21 mouse cellular contexts compared by ENCODE assay signal in the genomic region with DNA sequence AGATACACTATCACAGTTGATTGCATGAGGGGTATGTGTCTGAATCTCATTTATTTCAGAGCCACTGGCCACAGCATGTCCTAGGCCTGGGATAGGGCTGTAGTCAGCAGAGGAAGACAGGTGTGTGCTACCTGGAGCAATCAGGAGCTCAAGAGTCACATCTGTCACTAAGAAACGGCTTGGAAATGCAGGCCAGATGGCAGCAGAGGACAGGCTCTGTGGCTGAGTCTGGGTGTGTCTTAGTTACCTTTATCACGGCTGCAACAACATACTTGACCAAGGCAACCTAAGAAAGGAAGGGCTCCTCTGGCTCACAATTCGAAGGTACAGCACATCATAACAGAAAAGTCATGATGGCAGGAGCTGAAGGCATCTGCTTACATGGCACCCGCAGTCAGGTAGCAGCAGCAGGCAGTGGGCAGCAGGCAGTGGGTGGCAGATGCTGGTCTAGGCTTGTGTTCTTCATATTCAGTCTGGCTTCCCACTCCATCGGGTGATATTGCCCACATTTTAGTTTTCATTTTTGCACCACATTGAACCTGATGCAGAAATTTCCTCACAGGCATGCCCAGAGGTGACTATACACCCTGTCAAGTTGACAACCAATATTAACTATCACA.
A peak's percentile ranks its signal among the peaks of the same experiment; 100 is the strongest.
DNase-seq lines count a peak whose midpoint lies in the region; ATAC-seq and TF ChIP-seq lines count a peak whose summit lies in the region.
"Had no signal": no experiment of that assay in that cellular context is flagged by ENCODE, and none has a peak within 500 bp of the region (broad histone marks: within the 10 kb centered on the region; RNA-seq: fewer than 3 reads in every experiment).

No protein-coding gene starts in this region.

- TF ChIP-seq CTCF in kidney, adult 2 months (conservative IDR thresholded peaks at IDR 0.05; ENCODE audit: insufficient read depth, insufficient read length, low read depth, low read length), result no peak; the same call in 1 of the 2 replicates
- peak; percentile 36 for TF ChIP-seq CTCF in midbrain, postnatal 0 days (IDR thresholded peaks at IDR 0.05)
- 0 out of 2 replicates have a peak, but pooled peaks have one; percentile 8 for TF ChIP-seq CTCF in cortical plate, adult 2 months (IDR thresholded peaks at IDR 0.05; ENCODE audit: extremely low read depth, insufficient read depth, low read length)

- no peak for ATAC-seq in midbrain, postnatal 0 days (ENCODE audit: low FRiP score)
- ATAC-seq in midbrain, embryonic 16.5 days, result no peak
- ATAC-seq: forebrain, embryonic 13.5 days; liver, postnatal 0 days had no signal

- no peaks in the 10 kb centered on the region for H3K27me3 ChIP-seq in kidney, adult 2 months (replicated peaks; ENCODE audit: control insufficient read depth, insufficient read depth, low read length)
- H3K27me3 ChIP-seq in midbrain, postnatal 0 days (ENCODE audit: insufficient read depth, low read length), result no peaks in the 10 kb centered on the region
- H3K27me3 ChIP-seq in midbrain, embryonic 16.5 days (ENCODE audit: control insufficient read depth, insufficient read depth, low read depth, low read length), result no peaks in the 10 kb centered on the region
- H3K27me3 ChIP-seq: embryonic facial prominence, embryonic 12.5 days; forebrain, embryonic 13.5 days; kidney, embryonic 15.5 days; limb, embryonic 15.5 days; neural tube, embryonic 12.5 days; stomach, embryonic 15.5 days had no signal

- 84% methylated on average over 5 of the region's 5 CpGs for WGBS in kidney, adult 2 months
- WGBS in midbrain, postnatal 0 days, result 89% methylated on average over 5 of the region's 5 CpGs
- WGBS in midbrain, embryonic 16.5 days, result 87% methylated on average over 5 of the region's 5 CpGs

- H3K4me3 ChIP-seq in kidney, adult 2 months (ENCODE audit: insufficient read depth, low read depth, low read length), result no peak overlapping the region
- no peak overlapping the region for H3K4me3 ChIP-seq in midbrain, postnatal 0 days (ENCODE audit: low read depth, low read length)
- H3K4me3 ChIP-seq in midbrain, embryonic 16.5 days (ENCODE audit: low read depth, low read length), result no peak overlapping the region
- H3K4me3 ChIP-seq in cortical plate, adult 2 months (ENCODE audit: insufficient read depth, low read length), result no peak overlapping the region
- H3K4me3 ChIP-seq: embryonic facial prominence, embryonic 12.5 days; erythroblast, embryonic 14.5 days; forebrain, embryonic 13.5 days; hindbrain, embryonic 10.5 days; kidney, embryonic 15.5 days; limb, embryonic 15.5 days; neural tube, embryonic 12.5 days; stomach, embryonic 15.5 days had no signal

- no peaks in the 10 kb centered on the region for H3K9me3 ChIP-seq in midbrain, postnatal 0 days (ENCODE audit: low read length)
- H3K9me3 ChIP-seq in midbrain, embryonic 16.5 days (replicated peaks; ENCODE audit: control insufficient read depth, low read length, poor library complexity, severe bottlenecking), result no peaks in the 10 kb centered on the region
- H3K9me3 ChIP-seq: embryonic facial prominence, embryonic 12.5 days; forebrain, embryonic 13.5 days; hindbrain, embryonic 10.5 days; kidney, embryonic 15.5 days; limb, embryonic 15.5 days; neural tube, embryonic 12.5 days; stomach, embryonic 15.5 days had no signal

- no peak overlapping the region for H3K4me2 ChIP-seq in midbrain, postnatal 0 days (ENCODE audit: low read depth, low read length, poor library complexity, severe bottlenecking)
- H3K4me2 ChIP-seq in midbrain, embryonic 16.5 days (ENCODE audit: low read length), result no peak overlapping the region
- H3K4me2 ChIP-seq: embryonic facial prominence, embryonic 12.5 days; forebrain, embryonic 13.5 days; kidney, embryonic 15.5 days; limb, embryonic 15.5 days; midbrain, embryonic 11.5 days; neural tube, embryonic 12.5 days; stomach, embryonic 15.5 days had no signal

- peak; percentile 20 to 29 for DNase-seq in cerebellum, adult 18-20 months
- DNase-seq in cerebellum, adult 9-10 months, result no peak
- peak; percentile 17 for DNase-seq in kidney, adult 9 months
- DNase-seq in kidney, adult 2 months, result no peak
- DNase-seq in midbrain, postnatal 0 days (ENCODE audit: low spot score), result no peak
- DNase-seq in spleen, postnatal 36 days (ENCODE audit: low spot score in 2 of 2), result no peak
- DNase-seq: gastrocnemius, postnatal 25 days; layer of hippocampus, postnatal 36 days; liver, postnatal 0 days; thymus, adult 2 months had no signal

- H3K9ac ChIP-seq in midbrain, postnatal 0 days (replicated peaks; ENCODE audit: low read length, poor library complexity, severe bottlenecking), result no peak overlapping the region
- H3K9ac ChIP-seq in midbrain, embryonic 16.5 days (ENCODE audit: low read depth, low read length), result no peak overlapping the region
- H3K9ac ChIP-seq: embryonic facial prominence, embryonic 12.5 days; forebrain, embryonic 13.5 days; kidney, embryonic 15.5 days; limb, embryonic 15.5 days; liver, postnatal 0 days; neural tube, embryonic 12.5 days; stomach, embryonic 15.5 days had no signal

- no peak overlapping the region for H3K27ac ChIP-seq in kidney, adult 2 months (ENCODE audit: insufficient read depth, low read depth, low read length)
- H3K27ac ChIP-seq in midbrain, postnatal 0 days (ENCODE audit: low read depth, low read length), result no peak overlapping the region
- no peak overlapping the region for H3K27ac ChIP-seq in midbrain, embryonic 16.5 days (ENCODE audit: low read length)
- no peak overlapping the region for H3K27ac ChIP-seq in cortical plate, adult 2 months (ENCODE audit: insufficient read depth, low read length)
- H3K27ac ChIP-seq: embryonic facial prominence, embryonic 12.5 days; forebrain, embryonic 13.5 days; hindbrain, embryonic 10.5 days; kidney, embryonic 15.5 days; limb, embryonic 15.5 days; neural tube, embryonic 12.5 days; stomach, embryonic 15.5 days had no signal

- no peak for TF ChIP-seq POLR2A in kidney, adult 2 months (IDR thresholded peaks at IDR 0.05; ENCODE audit: low read depth, low read length)
- no peak for TF ChIP-seq POLR2A in cortical plate, adult 2 months (IDR thresholded peaks at IDR 0.05; ENCODE audit: extremely low read depth, insufficient read depth, low read length)

- H3K4me1 ChIP-seq in kidney, adult 2 months (ENCODE audit: control insufficient read depth, insufficient read depth, low read length), result no peaks in the 10 kb centered on the region
- 0 out of 2 replicates have a peak, but pooled peaks cover 2% of the 10 kb centered on the region for H3K4me1 ChIP-seq in midbrain, postnatal 0 days (ENCODE audit: insufficient read depth, low read length)
- 0 out of 2 replicates have a peak, but pooled peaks cover 3% of the 10 kb centered on the region for H3K4me1 ChIP-seq in midbrain, embryonic 16.5 days (ENCODE audit: control insufficient read depth, insufficient read depth, low read length)
- peaks cover 3% of the 10 kb centered on the region for H3K4me1 ChIP-seq in cortical plate, adult 2 months (ENCODE audit: control insufficient read depth, insufficient read depth, low read length)
- H3K4me1 ChIP-seq: limb, embryonic 15.5 days; neural tube, embryonic 12.5 days had no signal

- H3K36me3 ChIP-seq in kidney, adult 2 months (ENCODE audit: control insufficient read depth, insufficient read depth, low read length), result no peaks in the 10 kb centered on the region
- no peaks in the 10 kb centered on the region for H3K36me3 ChIP-seq in midbrain, postnatal 0 days (ENCODE audit: insufficient read depth, low read length)
- H3K36me3 ChIP-seq in midbrain, embryonic 16.5 days (ENCODE audit: control insufficient read depth, insufficient read depth, low read length), result no peaks in the 10 kb centered on the region
- H3K36me3 ChIP-seq: embryonic facial prominence, embryonic 12.5 days; hindbrain, embryonic 10.5 days; kidney, embryonic 15.5 days; limb, embryonic 15.5 days; neural tube, embryonic 12.5 days; stomach, embryonic 15.5 days had no signal

Comparison
In these comparisons a context has a peak if more than half of its experiments do, and no peak if none do; other contexts are left out.
1. DNase-seq: peak in cerebellum, adult 18-20 months (2 of 2) and kidney, adult 9 months (single experiment); none in cerebellum, adult 9-10 months (single experiment), kidney, adult 2 months (single experiment), midbrain, postnatal 0 days (single experiment) and spleen, postnatal 36 days (0 of 2).